Mouse (Mus musculus): ENCODE results near the gene Zfp622. TPM values are rescaled to one million over a fixed set of nuclear protein-coding genes. Genes with fewer than 3 reads are reported as not detected.

Gene Zfp622
- polyA plus RNA-seq, 1 experiment from 2014 or later = 32.4 TPM

DNA sequence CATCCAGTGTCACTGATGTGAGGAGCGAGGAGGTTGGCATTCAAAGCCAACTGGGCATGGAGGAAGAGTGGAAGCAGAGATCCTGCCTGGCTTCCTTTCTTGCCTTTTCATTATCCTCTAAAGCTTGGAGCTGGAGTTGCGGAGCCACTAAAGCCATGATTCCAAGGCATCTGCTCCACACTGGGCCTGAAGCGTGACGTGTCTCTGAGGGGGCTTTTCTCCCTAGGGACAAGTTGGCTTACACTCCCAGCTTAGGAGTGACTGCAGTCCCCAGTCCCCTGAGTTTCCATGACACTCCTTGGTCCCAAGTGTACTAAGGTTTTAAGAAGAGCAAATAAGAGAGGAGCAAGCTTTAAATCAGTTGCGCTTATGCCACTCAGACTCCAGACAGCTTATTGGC, 38.5 kb downstream of the Zfp622 start:
- H3K27ac ChIP-seq = no peak overlapping the region
- H3K4me2 ChIP-seq = no peak overlapping the region
- WGBS = 88% methylated on average over 5 of the region's 5 CpGs
- H3K27me3 ChIP-seq = no peaks in the 10 kb centered on the region
- H3K4me3 ChIP-seq = no peak overlapping the region
- ATAC-seq (ENCODE audit: insufficient number of reproducible peaks, low FRiP score, low TSS enrichment, low read depth) = no peak
- no peaks in the 10 kb centered on the region for H3K9me3 ChIP-seq
- H3K9ac ChIP-seq = no peak overlapping the region
- no peaks in the 10 kb centered on the region for H3K36me3 ChIP-seq
- H3K4me1 ChIP-seq = no peaks in the 10 kb centered on the region

DNA sequence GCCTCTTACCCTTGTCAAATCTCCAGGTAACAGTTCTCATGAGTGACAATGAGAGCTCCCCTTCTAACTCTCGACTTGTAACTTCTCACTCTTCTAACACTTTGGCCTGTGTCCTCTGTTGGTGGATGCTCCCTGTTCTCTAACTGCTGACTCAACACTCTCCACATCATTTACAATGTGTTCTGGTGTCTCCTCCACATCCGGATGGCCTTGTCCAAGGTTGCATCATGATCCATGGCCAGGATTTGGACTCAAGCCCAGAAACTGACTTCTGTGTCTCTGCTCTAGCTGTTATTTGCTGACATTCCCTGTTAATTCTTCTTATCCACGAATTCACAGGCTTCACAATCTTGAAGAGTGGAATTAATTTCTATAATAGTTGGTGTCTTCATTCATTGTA, 47.5 kb downstream of the Zfp622 start:
- no peaks in the 10 kb centered on the region for H3K9me3 ChIP-seq
- no peak overlapping the region for H3K27ac ChIP-seq
- 68% methylated on average over 3 of the region's 3 CpGs for WGBS
- H3K4me1 ChIP-seq = no peaks in the 10 kb centered on the region
- no peaks in the 10 kb centered on the region for H3K36me3 ChIP-seq
- no peak overlapping the region for H3K4me2 ChIP-seq
- H3K27me3 ChIP-seq = no peaks in the 10 kb centered on the region
- no peak overlapping the region for H3K4me3 ChIP-seq
- no peak overlapping the region for H3K9ac ChIP-seq
- no peak for ATAC-seq (ENCODE audit: insufficient number of reproducible peaks, low FRiP score, low TSS enrichment, low read depth)

DNA sequence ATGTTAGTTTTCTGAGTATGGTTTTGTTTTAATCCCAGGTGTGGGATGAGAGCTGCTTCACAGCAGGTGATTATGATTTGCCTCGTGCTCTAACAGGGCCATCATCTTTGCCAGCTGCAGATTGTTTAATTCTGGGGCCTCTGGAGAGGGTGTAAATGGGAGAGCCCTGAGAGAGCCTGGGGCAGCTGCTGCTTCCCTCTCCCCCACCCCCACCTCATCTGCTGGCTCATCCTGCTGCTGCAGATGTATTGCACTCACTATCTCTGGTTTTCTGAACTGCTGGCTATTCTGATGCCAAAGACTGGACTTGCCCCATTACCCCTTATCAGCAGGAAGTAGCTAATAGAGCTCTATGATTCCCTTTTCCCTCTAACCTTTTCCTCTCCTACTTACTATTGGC, 56.4 kb downstream of the Zfp622 start:
- Histone ChIP-seq H3K9me3 (no peaks in the 10 kb centered on the region), H3K27ac (no peak overlapping the region), H3K27me3 (no peaks in the 10 kb centered on the region), H3K36me3 (no peaks in the 10 kb centered on the region), H3K4me1 (no peaks in the 10 kb centered on the region), H3K4me2 (no peak overlapping the region), H3K4me3 (no peak overlapping the region), H3K9ac (no peak overlapping the region)
- no peak for ATAC-seq (ENCODE audit: insufficient number of reproducible peaks, low FRiP score, low TSS enrichment, low read depth)
- WGBS = 6% methylated on average over 1 of the region's 1 CpGs

DNA sequence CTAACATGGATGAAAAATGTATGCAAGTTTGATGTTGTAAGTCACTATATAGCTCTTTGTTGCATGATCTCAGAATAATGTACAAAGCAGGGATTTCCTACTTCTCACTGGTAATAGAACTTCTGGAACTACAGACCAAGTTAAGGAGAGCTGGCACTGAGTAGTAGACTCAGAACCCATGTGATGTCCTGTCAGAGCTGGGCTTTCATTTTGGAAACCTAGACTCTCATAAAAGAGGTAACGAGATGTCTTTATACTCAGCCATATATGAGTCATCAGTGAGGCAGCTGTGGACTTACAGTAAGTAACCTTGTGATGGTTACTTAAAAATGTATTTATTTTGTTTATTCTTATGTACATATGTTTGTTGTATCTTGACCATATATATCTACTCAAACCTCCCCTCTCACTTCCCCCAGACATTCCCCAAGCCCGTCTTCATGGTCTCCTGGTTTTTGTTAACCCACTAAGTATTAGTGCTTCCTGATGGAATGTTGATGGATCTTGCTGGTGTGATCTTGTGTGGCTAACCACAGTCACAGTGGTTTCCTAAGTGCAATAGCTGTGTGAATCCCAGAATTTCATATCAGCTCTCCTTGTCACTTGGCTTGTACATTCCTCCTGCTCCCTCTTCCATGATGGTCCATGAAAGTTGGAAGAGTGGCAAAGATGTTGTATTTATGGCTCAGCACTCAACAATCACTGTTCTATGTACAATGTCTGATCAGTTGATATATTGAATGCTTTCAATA, 57.2 kb downstream of the Zfp622 start:
- Histone ChIP-seq H3K4me3 (no peak overlapping the region), H3K4me1 (no peaks in the 10 kb centered on the region), H3K4me2 (no peak overlapping the region), H3K9ac (no peak overlapping the region), H3K27ac (no peak overlapping the region), H3K9me3 (no peaks in the 10 kb centered on the region), H3K27me3 (no peaks in the 10 kb centered on the region), H3K36me3 (no peaks in the 10 kb centered on the region)
- ATAC-seq (ENCODE audit: insufficient number of reproducible peaks, low FRiP score, low TSS enrichment, low read depth) = no peak
- 68% methylated on average over 2 of the region's 2 CpGs for WGBS

Small RNA genes within 50 kb of the gene (microRNA-seq; reads per million reads assigned to microRNA genes)
- not detected for gene Mir7212

Other genes starting within 250 kb of the Zfp622 start
- gene Retreg1, start 141.2 kb upstream of the Zfp622 start, polyA plus RNA-seq (2015; fragmentation: Nextera tagmentation; extraction: Ambion mirVana) = 5.1 and 7.5 TPM in 2 replicates